Mouse (Mus musculus) olfactory bulb, adult 2 months (tissue): ENCODE data around the gene Gm13272.
"Not testable (repeated sequence)": the region's sequence is repeated elsewhere in the genome, so short reads cannot be mapped to it uniquely, and the experiment has no call there.

Experiments
- CTCF ChIP-seq: fragments of 200-500 bp; IDR thresholded peaks from 2 replicates; pipeline ENCODE4 v1.5.1; 2012; ENCODE audit warnings: low read depth, mild to moderate bottlenecking, low read length, moderate library complexity; ENCODE audit not compliant: insufficient read depth
- POLR2A ChIP-seq: fragments of 200-500 bp; IDR thresholded peaks from 2 replicates; pipeline ENCODE4 v1.6.1; 2012; ENCODE audit warnings: mild to moderate bottlenecking, low read depth, low read length, moderate library complexity; ENCODE audit not compliant: insufficient read depth

GRCm38 (mm10) chr4:88758751-88759150 lies 20.9 kb upstream of the Gm13272 start:
- TF ChIP-seq CTCF, POLR2A: not testable (repeated sequence)
